Mouse (Mus musculus) CD4-positive naive resting alpha-beta T cell, adult 57 days (primary cell): ENCODE data around the gene Aldh1b1. TPM values are rescaled to one million over a fixed set of nuclear protein-coding genes. Genes with fewer than 3 reads are reported as not detected.

Experiments
- total RNA-seq: library from RNA; stranded (reverse); gene quantifications from one replicate; pipeline ENCODE4 v1.2.4, GENCODE M21; 2023

Aldh1b1 gene
- total RNA-seq: 3.8 TPM

DNA sequence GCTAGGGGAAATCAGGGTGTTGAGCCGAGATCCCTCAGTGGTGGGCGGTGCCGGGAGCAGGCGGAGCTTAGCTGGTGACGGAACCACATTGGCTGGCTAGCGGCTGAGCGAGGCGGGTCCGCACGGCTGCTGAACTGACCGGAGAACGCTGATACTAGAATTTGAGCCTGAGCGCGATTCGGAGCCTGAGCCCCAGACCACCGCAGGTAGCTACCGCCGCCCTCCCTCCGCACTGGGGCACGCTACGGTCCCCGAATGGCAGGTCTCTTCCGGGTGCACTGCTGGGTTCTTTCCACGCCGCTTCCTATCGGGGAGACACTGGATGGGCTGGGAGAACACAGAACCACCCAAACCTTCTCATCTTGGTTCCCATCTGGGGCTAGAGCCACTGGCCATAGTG, at the start of gene Aldh1b1:
TSS of gene Aldh1b1 (plus strand) at position 59 of the 400 bp plus-strand sequence.

DNA sequence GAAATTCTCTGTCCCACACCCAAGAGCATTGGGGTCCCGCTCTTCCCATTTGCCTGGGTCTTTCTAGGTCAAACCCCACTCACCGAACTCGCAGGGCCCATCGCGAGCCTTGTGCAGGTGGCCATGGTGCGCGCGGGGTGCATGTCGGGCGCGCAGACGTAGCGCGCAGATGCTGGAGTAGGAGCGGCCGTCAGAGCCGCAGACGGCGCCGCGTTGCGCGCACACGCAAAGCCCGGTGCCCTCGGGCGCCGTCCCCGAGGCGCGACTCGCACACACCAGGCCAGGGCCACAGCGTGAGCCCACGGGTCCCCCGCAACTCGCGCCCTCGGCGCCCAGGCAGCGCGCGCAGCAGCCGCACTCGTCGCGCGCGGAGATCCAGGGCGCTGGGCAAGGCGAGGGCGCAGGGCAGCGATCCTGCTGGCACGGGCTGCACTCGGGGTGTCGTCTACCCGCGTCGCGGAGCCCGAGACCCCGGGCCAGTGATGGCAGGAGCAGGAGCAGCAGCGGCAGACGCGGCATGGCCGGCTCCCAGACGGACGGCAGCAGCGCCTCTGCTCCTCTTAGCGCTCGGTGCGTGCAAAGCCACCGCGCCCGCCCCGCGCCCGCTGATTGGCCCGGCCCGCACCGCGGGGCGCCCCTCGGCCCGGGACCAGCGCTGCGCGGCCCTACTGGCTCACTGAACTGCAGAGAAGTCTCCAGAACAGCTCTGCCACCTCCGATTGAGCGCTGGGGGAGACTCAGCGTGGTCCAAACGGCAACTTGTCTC, 27.6 kb downstream of the Aldh1b1 start, which contains the start of gene Igfbpl1:
TSS of gene Igfbpl1 (minus strand) at position 649 of the 766 bp plus-strand sequence.

DNA sequence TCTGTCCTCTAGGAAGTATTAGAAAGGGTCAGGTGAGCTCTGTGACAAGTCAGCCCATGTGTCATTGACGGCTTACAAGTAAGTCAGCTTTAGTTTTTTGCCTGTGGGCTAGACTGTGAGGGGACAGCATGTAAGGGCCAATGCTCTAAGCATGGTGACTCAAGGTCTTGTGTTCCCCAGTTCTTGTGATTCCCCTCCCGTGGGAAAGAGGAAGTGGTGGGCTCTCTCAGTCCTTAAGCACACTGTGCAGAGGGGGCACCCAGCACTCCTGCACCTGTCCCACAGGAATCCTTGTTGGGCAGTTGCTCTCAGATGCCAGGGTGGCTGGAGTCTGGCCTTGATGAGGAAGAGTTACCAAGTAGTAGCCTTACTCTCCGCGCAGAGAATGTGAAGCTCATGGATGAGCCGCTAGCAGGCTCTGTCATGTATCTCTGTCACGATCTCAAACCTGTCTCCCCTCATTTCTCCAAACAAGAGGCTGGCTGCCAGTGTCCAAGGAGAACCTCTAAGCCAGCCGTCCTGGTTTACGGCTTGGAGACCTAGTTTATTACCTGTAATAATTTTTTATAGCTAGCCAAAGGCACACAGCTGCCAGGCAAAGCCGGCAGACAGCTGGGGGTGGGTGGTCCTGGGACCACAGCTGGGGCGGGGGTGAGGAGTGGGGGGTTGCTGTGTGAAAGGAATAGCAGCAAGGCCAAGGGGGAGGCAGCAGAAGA, 49.4 kb downstream of the Aldh1b1 start, which contains the start of gene Stra6l:
TSS of gene Stra6l (plus strand) at position 556 of the 716 bp plus-strand sequence.

Other genes starting within 250 kb of the Aldh1b1 start
- not detected for gene Igfbpl1, start 27.9 kb downstream of the Aldh1b1 start, total RNA-seq
- 0.12 TPM for gene Stra6l, start 49.6 kb downstream of the Aldh1b1 start, total RNA-seq
- not detected for gene Ccdc180, start 91.3 kb downstream of the Aldh1b1 start, total RNA-seq
- gene Tdrd7, start 166.3 kb downstream of the Aldh1b1 start, total RNA-seq: 3.7 TPM
- 0.74 TPM for gene Tmod1, start 239.9 kb downstream of the Aldh1b1 start, total RNA-seq